Mouse (Mus musculus) T-helper 17 cell (primary cell): ENCODE data around the gene Thada.

ENCODE experiments used
- in situ Hi-C, 2 experiments: fragments of 300-600 bp; cut with MboI, MseI; formaldehyde crosslinking; loops; 1 replicate in 1 of 2; 2 replicates in 1 of 2; pipeline ENCODE4 v1.15.1; 2025; ENCODE audit warnings: high pct_unique_total_duplicates in 2 of 2

Thada gene

GRCm38 (mm10) chr17:84231361-84231760, 234.6 kb downstream of the Thada start:
- in situ Hi-C loops = no loop called here

- in situ Hi-C loops = no loop called here
Observed at GRCm38 (mm10) chr17:84228223-84228622, 237.8 kb downstream of the Thada start.

GRCm38 (mm10) chr17:84226681-84227080, 239.3 kb downstream of the Thada start:
- in situ Hi-C loops = no loop called here

GRCm38 (mm10) chr17:84226231-84226630, 239.8 kb downstream of the Thada start:
- in situ Hi-C loops = no loop called here

- in situ Hi-C loops = no loop called here
Observed at GRCm38 (mm10) chr17:84224217-84224887, 241.7 kb downstream of the Thada start.

- in situ Hi-C loops = loop anchor here in 1 of 2 experiments (10.0 kb wide), 1 partner anchor 1676 kb away; no protein-coding TSS in a partner anchor
Observed at GRCm38 (mm10) chr17:84218841-84219240, 247.2 kb downstream of the Thada start.

GRCm38 (mm10) chr17:84217696-84218095, 248.3 kb downstream of the Thada start:
- in situ Hi-C loops = loop anchor here in 1 of 2 experiments (10.0 kb wide), 1 partner anchor 1677 kb away; no protein-coding TSS in a partner anchor

GRCm38 (mm10) chr17:84215264-84215960, 250.6 kb downstream of the Thada start:
- in situ Hi-C loops = loop anchor here in 1 of 2 experiments (10.0 kb wide), 1 partner anchor 1679 kb away; no protein-coding TSS in a partner anchor

- in situ Hi-C loops = loop anchor here in 1 of 2 experiments (10.0 kb wide), 1 partner anchor 1681 kb away; no protein-coding TSS in a partner anchor
Observed at GRCm38 (mm10) chr17:84213464-84213863, 252.5 kb downstream of the Thada start.

GRCm38 (mm10) chr17:84207611-84208010, 258.4 kb downstream of the Thada start:
- in situ Hi-C loops = no loop called here

- in situ Hi-C loops = no loop called here
Observed at GRCm38 (mm10) chr17:84206239-84206638, 259.8 kb downstream of the Thada start.

- in situ Hi-C loops = no loop called here
Observed at GRCm38 (mm10) chr17:84204962-84205361, 261.0 kb downstream of the Thada start.

- in situ Hi-C loops = no loop called here
Observed at GRCm38 (mm10) chr17:84203340-84203739, 262.7 kb downstream of the Thada start.

GRCm38 (mm10) chr17:84201183-84201582, 264.8 kb downstream of the Thada start:
- in situ Hi-C loops = no loop called here

GRCm38 (mm10) chr17:84197912-84198344, 268.1 kb downstream of the Thada start:
- in situ Hi-C loops = loop anchor here in 1 of 2 experiments (10.0 kb wide), 1 partner anchor 303 kb away; no protein-coding TSS in a partner anchor

- in situ Hi-C loops = loop anchor here in 1 of 2 experiments (10.0 kb wide), 1 partner anchor 302 kb away; no protein-coding TSS in a partner anchor
Observed at GRCm38 (mm10) chr17:84196329-84196728, 269.7 kb downstream of the Thada start.

- in situ Hi-C loops = loop anchor here in 1 of 2 experiments (10.0 kb wide), 1 partner anchor 301 kb away; no protein-coding TSS in a partner anchor
Observed at GRCm38 (mm10) chr17:84195835-84196234, 270.2 kb downstream of the Thada start.

- in situ Hi-C loops = loop anchor here in 1 of 2 experiments (10.0 kb wide), 1 partner anchor 300 kb away; no protein-coding TSS in a partner anchor
Observed at GRCm38 (mm10) chr17:84195003-84195395, 271.0 kb downstream of the Thada start.

GRCm38 (mm10) chr17:84194282-84195002, 271.6 kb downstream of the Thada start:
- in situ Hi-C loops = loop anchor here (5.0 to 10.0 kb wide), 4 partner anchors 82 to 300 kb away; no protein-coding TSS in a partner anchor

GRCm38 (mm10) chr17:84193411-84193810, 272.6 kb downstream of the Thada start:
- in situ Hi-C loops = loop anchor here (5.0 to 10.0 kb wide), 4 partner anchors 81 to 299 kb away; no protein-coding TSS in a partner anchor

GRCm38 (mm10) chr17:84191946-84192345, 274.1 kb downstream of the Thada start:
- in situ Hi-C loops = loop anchor here (5.0 to 10.0 kb wide), 4 partner anchors 80 to 297 kb away; no protein-coding TSS in a partner anchor
